Comparison of ENCODE assay signal across 20 mouse cellular contexts in the genomic region with DNA sequence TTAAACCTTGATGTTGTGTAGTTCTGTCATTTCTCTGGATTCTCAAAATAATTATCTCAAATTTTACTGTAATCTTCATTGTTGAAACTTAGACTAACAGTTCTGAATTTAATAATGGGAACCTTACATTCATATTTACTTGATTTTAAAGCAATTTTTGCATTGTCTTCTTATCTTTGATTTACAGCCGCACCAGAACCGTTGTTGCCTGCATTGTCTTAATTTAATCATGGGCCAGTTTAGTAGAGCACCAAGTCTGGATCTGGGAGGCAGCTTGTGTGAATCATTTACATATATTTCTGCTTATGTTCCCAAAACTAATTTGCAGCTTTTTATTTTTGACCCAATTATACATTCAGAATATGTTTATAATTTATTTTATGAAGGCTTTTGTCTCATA. TPM values are rescaled to one million over a fixed set of nuclear protein-coding genes. Genes with fewer than 3 reads are reported as not detected.
DNase-seq lines count a peak whose midpoint lies in the region; ATAC-seq and TF ChIP-seq lines count a peak whose summit lies in the region.
"Had no signal": no experiment of that assay in that cellular context is flagged by ENCODE, and none has a peak within 500 bp of the region (broad histone marks: within the 10 kb centered on the region; RNA-seq: fewer than 3 reads in every experiment).

No protein-coding gene starts in this region.

- H3K4me1 ChIP-seq in forebrain, embryonic 14.5 days (ENCODE audit: control insufficient read depth, insufficient read depth, low read length), result peaks cover 12% of the 10 kb centered on the region
- no peaks in the 10 kb centered on the region for H3K4me1 ChIP-seq in forebrain, embryonic 11.5 days (replicated peaks; ENCODE audit: control insufficient read depth, insufficient read depth, low read length)
- H3K4me1 ChIP-seq in hindbrain, embryonic 12.5 days, result peaks cover 21% of the 10 kb centered on the region
- H3K4me1 ChIP-seq in hindbrain, embryonic 11.5 days (replicated peaks; ENCODE audit: control insufficient read depth, insufficient read depth, low read length), result 0 out of 2 replicates have a peak, but pooled peaks cover 3% of the 10 kb centered on the region
- peaks cover 21 to 33% of the 10 kb centered on the region in 2 experiments for H3K4me1 ChIP-seq in liver, embryonic 14.5 days (replicated peaks; ENCODE audit: control insufficient read depth in 2 of 2, insufficient read depth in 2 of 2, low read length in 1 of 2)
- H3K4me1 ChIP-seq in liver, embryonic 11.5 days (replicated peaks; ENCODE audit: control insufficient read depth, insufficient read depth, low read length), result peaks cover 36% of the 10 kb centered on the region

- no peak for DNase-seq in forebrain, embryonic 14.5 days (ENCODE audit: low spot score)
- DNase-seq in forebrain, embryonic 11.5 days (ENCODE audit: low spot score), result no peak
- DNase-seq in hindbrain, embryonic 11.5 days (ENCODE audit: low spot score), result no peak
- no peak for DNase-seq in liver, embryonic 14.5 days (ENCODE audit: low read depth in 3 of 3, low spot score in 3 of 3)
- no peak for DNase-seq in liver, embryonic 11.5 days (ENCODE audit: low spot score)
- no peak for DNase-seq in left cerebral cortex, postnatal 10 days (ENCODE audit: extremely low spot score in 1 of 2, low spot score in 2 of 2)
- DNase-seq: B cell, adult 2 months had no signal

- 65% methylated on average over 2 of the region's 2 CpGs for WGBS in forebrain, embryonic 14.5 days
- 90% methylated on average over 2 of the region's 2 CpGs for WGBS in forebrain, embryonic 11.5 days
- WGBS in hindbrain, embryonic 12.5 days, result 71% methylated on average over 2 of the region's 2 CpGs
- 83% methylated on average over 2 of the region's 2 CpGs for WGBS in hindbrain, embryonic 11.5 days
- WGBS in liver, embryonic 14.5 days (ENCODE audit: insufficient replicate concordance), result 22% methylated on average over 2 of the region's 2 CpGs
- 44% methylated on average over 2 of the region's 2 CpGs for WGBS in liver, embryonic 11.5 days

- TF ChIP-seq CTCF in liver, embryonic 14.5 days (IDR thresholded peaks at IDR 0.05; ENCODE audit: low read depth), result no peak

- H3K9ac ChIP-seq in forebrain, embryonic 14.5 days (ENCODE audit: low read length), result no peak overlapping the region
- H3K9ac ChIP-seq in forebrain, embryonic 11.5 days (ENCODE audit: low read length), result no peak overlapping the region
- no peak overlapping the region for H3K9ac ChIP-seq in hindbrain, embryonic 12.5 days
- H3K9ac ChIP-seq in hindbrain, embryonic 11.5 days (ENCODE audit: low read depth, low read length), result no peak overlapping the region
- H3K9ac ChIP-seq in liver, embryonic 14.5 days (replicated peaks), result no peak overlapping the region
- no peak overlapping the region for H3K9ac ChIP-seq in liver, embryonic 11.5 days (ENCODE audit: low read depth, low read length)
- H3K9ac ChIP-seq: embryonic facial prominence, embryonic 15.5 days; heart, embryonic 12.5 days had no signal

- H3K36me3 ChIP-seq in forebrain, embryonic 14.5 days (ENCODE audit: control insufficient read depth, insufficient read depth, low read length), result 0 out of 2 replicates have a peak, but pooled peaks cover 5% of the 10 kb centered on the region
- no peaks in the 10 kb centered on the region for H3K36me3 ChIP-seq in forebrain, embryonic 11.5 days (ENCODE audit: control insufficient read depth, insufficient read depth, low read length)
- no peaks in the 10 kb centered on the region for H3K36me3 ChIP-seq in hindbrain, embryonic 12.5 days
- no peaks in the 10 kb centered on the region for H3K36me3 ChIP-seq in hindbrain, embryonic 11.5 days (ENCODE audit: control insufficient read depth, insufficient read depth, low read length)
- no peaks in the 10 kb centered on the region for H3K36me3 ChIP-seq in liver, embryonic 14.5 days (replicated peaks; ENCODE audit: control insufficient read depth, insufficient read depth, low read depth)
- H3K36me3 ChIP-seq in liver, embryonic 11.5 days (ENCODE audit: control insufficient read depth, insufficient read depth, low read length), result no peaks in the 10 kb centered on the region
- H3K36me3 ChIP-seq: embryonic facial prominence, embryonic 15.5 days; heart, embryonic 12.5 days had no signal

- no peaks in the 10 kb centered on the region for H3K9me3 ChIP-seq in forebrain, embryonic 14.5 days (replicated peaks; ENCODE audit: control insufficient read depth, low read length)
- no peaks in the 10 kb centered on the region for H3K9me3 ChIP-seq in forebrain, embryonic 11.5 days (ENCODE audit: control insufficient read depth, low read length)
- H3K9me3 ChIP-seq in hindbrain, embryonic 12.5 days (replicated peaks), result no peaks in the 10 kb centered on the region
- H3K9me3 ChIP-seq in hindbrain, embryonic 11.5 days (ENCODE audit: control insufficient read depth, low read length), result no peaks in the 10 kb centered on the region
- H3K9me3 ChIP-seq in liver, embryonic 14.5 days (ENCODE audit: control insufficient read depth, low read length), result no peaks in the 10 kb centered on the region
- no peaks in the 10 kb centered on the region for H3K9me3 ChIP-seq in liver, embryonic 11.5 days (ENCODE audit: control insufficient read depth, low read length)
- H3K9me3 ChIP-seq: embryonic facial prominence, embryonic 15.5 days; G1E; heart, embryonic 12.5 days; hindbrain, embryonic 10.5 days had no signal

- H3K4me3 ChIP-seq in forebrain, embryonic 14.5 days (ENCODE audit: low read depth, low read length), result no peak overlapping the region
- no peak overlapping the region for H3K4me3 ChIP-seq in forebrain, embryonic 11.5 days (ENCODE audit: low read depth, low read length)
- H3K4me3 ChIP-seq in hindbrain, embryonic 12.5 days, result no peak overlapping the region
- H3K4me3 ChIP-seq in hindbrain, embryonic 11.5 days (ENCODE audit: low read depth, low read length), result no peak overlapping the region
- no peak overlapping the region for H3K4me3 ChIP-seq in liver, embryonic 14.5 days (ENCODE audit: insufficient read depth in 1 of 2, low read depth in 2 of 2, low read length in 2 of 2)
- no peak overlapping the region for H3K4me3 ChIP-seq in liver, embryonic 11.5 days (ENCODE audit: low read depth, low read length)
- H3K4me3 ChIP-seq: embryonic facial prominence, embryonic 15.5 days; erythroblast, embryonic 14.5 days; gastrocnemius, adult 2 months; heart, embryonic 12.5 days; hindbrain, embryonic 10.5 days had no signal

- TF ChIP-seq EP300 in liver, embryonic 14.5 days (IDR thresholded peaks at IDR 0.05; ENCODE audit: low read depth), result 0 out of 2 replicates have a peak, but pooled peaks have one; percentile 18

- peak overlapping the region; percentile 58; the same call in 1 of the 2 replicates for H3K27ac ChIP-seq in forebrain, embryonic 14.5 days (ENCODE audit: low read depth, low read length)
- H3K27ac ChIP-seq in forebrain, embryonic 11.5 days (ENCODE audit: low read depth, low read length), result no peak overlapping the region
- H3K27ac ChIP-seq in hindbrain, embryonic 12.5 days, result 0 out of 2 replicates have a peak overlapping the region, but pooled peaks have one; percentile 5
- H3K27ac ChIP-seq in hindbrain, embryonic 11.5 days (ENCODE audit: low read depth, low read length), result no peak overlapping the region
- H3K27ac ChIP-seq in liver, embryonic 14.5 days, result no peak overlapping the region
- no peak overlapping the region for H3K27ac ChIP-seq in liver, embryonic 11.5 days (ENCODE audit: low read depth, low read length)

- ATAC-seq in forebrain, embryonic 14.5 days, result no peak; the same call in 1 of the 2 replicates
- ATAC-seq in forebrain, embryonic 11.5 days (replicated peaks; ENCODE audit: low FRiP score), result no peak
- ATAC-seq in hindbrain, embryonic 12.5 days (ENCODE audit: low FRiP score), result no peak
- ATAC-seq in hindbrain, embryonic 11.5 days (ENCODE audit: low FRiP score), result no peak
- no peak for ATAC-seq in liver, embryonic 14.5 days (ENCODE audit: insufficient read depth)
- ATAC-seq in liver, embryonic 11.5 days (replicated peaks; ENCODE audit: low FRiP score), result no peak
- ATAC-seq: activated CD4-positive, CD25-positive, alpha-beta regulatory T cell, adult 4 months; CD4-positive, CD25-positive, alpha-beta regulatory T cell, adult 4 months; inflammation-experienced regulatory T-cells, adult 6 months; intestine, postnatal 0 days; Patski had no signal

- H3K27me3 ChIP-seq in forebrain, embryonic 14.5 days (replicated peaks; ENCODE audit: control insufficient read depth, insufficient read depth, low read length), result no peaks in the 10 kb centered on the region
- no peaks in the 10 kb centered on the region for H3K27me3 ChIP-seq in forebrain, embryonic 11.5 days (ENCODE audit: control insufficient read depth, insufficient read depth, low read length)
- no peaks in the 10 kb centered on the region for H3K27me3 ChIP-seq in hindbrain, embryonic 12.5 days
- no peaks in the 10 kb centered on the region for H3K27me3 ChIP-seq in hindbrain, embryonic 11.5 days (ENCODE audit: control insufficient read depth, insufficient read depth, low read length)
- H3K27me3 ChIP-seq in liver, embryonic 14.5 days (ENCODE audit: control insufficient read depth, insufficient read depth, low read length), result no peaks in the 10 kb centered on the region
- no peaks in the 10 kb centered on the region for H3K27me3 ChIP-seq in liver, embryonic 11.5 days (replicated peaks; ENCODE audit: control insufficient read depth, insufficient read depth, low read length)
- H3K27me3 ChIP-seq: embryonic facial prominence, embryonic 15.5 days; heart, embryonic 12.5 days; Patski had no signal

- intact Hi-C loops in left cerebral cortex, postnatal 10 days (cut with DNase I), result no loop called here

- H3K4me2 ChIP-seq in forebrain, embryonic 14.5 days (ENCODE audit: low read length), result no peak overlapping the region
- H3K4me2 ChIP-seq in forebrain, embryonic 11.5 days (ENCODE audit: low read depth, low read length, severe bottlenecking), result no peak overlapping the region
- no peak overlapping the region for H3K4me2 ChIP-seq in hindbrain, embryonic 12.5 days (replicated peaks)
- H3K4me2 ChIP-seq in hindbrain, embryonic 11.5 days (replicated peaks; ENCODE audit: low read depth, low read length), result no peak overlapping the region
- H3K4me2 ChIP-seq in liver, embryonic 14.5 days (ENCODE audit: low read depth), result no peak overlapping the region
- no peak overlapping the region for H3K4me2 ChIP-seq in liver, embryonic 11.5 days

RNA-seq across cellular contexts. Expression of gene Cbfa2t2, which starts 23.0 kb away (rescaled TPM):
- 51.9 and 59.4 TPM in 2 replicates for polyA plus RNA-seq in forebrain, embryonic 14.5 days (2014; fragmentation: Nextera tagmentation; extraction: Ambion mirVana)
- 69.4 and 71.6 TPM in 2 replicates for polyA plus RNA-seq in forebrain, embryonic 11.5 days (2014; fragmentation: Nextera tagmentation; extraction: Ambion mirVana)
- polyA plus RNA-seq in hindbrain, embryonic 12.5 days (2016; fragmentation: Nextera tagmentation; extraction: Ambion mirVana), result 68.0 and 77.3 TPM in 2 replicates
- 68.2 and 71.5 TPM in 2 replicates for polyA plus RNA-seq in hindbrain, embryonic 11.5 days (2014; fragmentation: Nextera tagmentation; extraction: Ambion mirVana)
- 3.2 and 4.1 TPM in 2 replicates for polyA plus RNA-seq in liver, embryonic 14.5 days (2012; rRNA removed)
- 5.3 and 5.8 TPM in 2 replicates for polyA plus RNA-seq in liver, embryonic 14.5 days (2014; fragmentation: Nextera tagmentation; extraction: Ambion mirVana)
- 23.5 and 23.6 TPM in 2 replicates for polyA plus RNA-seq in liver, embryonic 11.5 days (2014; fragmentation: Nextera tagmentation; extraction: Ambion mirVana)
- 10 to 100 TPM; 41.7 to 52.1 TPM for total RNA-seq in left cerebral cortex, postnatal 10 days (2021)

RNA-seq across cellular contexts. Expression of gene Snta1, which starts 51.4 kb away (rescaled TPM):
- 2.6 and 4.6 TPM in 2 replicates for polyA plus RNA-seq in forebrain, embryonic 14.5 days (2014; fragmentation: Nextera tagmentation; extraction: Ambion mirVana)
- polyA plus RNA-seq in forebrain, embryonic 11.5 days (2014; fragmentation: Nextera tagmentation; extraction: Ambion mirVana), result 3.1 and 3.4 TPM in 2 replicates
- 8.9 and 9.7 TPM in 2 replicates for polyA plus RNA-seq in hindbrain, embryonic 12.5 days (2016; fragmentation: Nextera tagmentation; extraction: Ambion mirVana)
- 2.1 TPM in 2 replicates for polyA plus RNA-seq in hindbrain, embryonic 11.5 days (2014; fragmentation: Nextera tagmentation; extraction: Ambion mirVana)
- 1.5 and 1.6 TPM in 2 replicates for polyA plus RNA-seq in liver, embryonic 14.5 days (2012; rRNA removed)
- 0.64 and 0.70 TPM in 2 replicates for polyA plus RNA-seq in liver, embryonic 14.5 days (2014; fragmentation: Nextera tagmentation; extraction: Ambion mirVana)
- polyA plus RNA-seq in liver, embryonic 11.5 days (2014; fragmentation: Nextera tagmentation; extraction: Ambion mirVana), result 1.5 and 2.4 TPM in 2 replicates
- 10 to 100 TPM; 25.9 to 29.9 TPM for total RNA-seq in left cerebral cortex, postnatal 10 days (2021)
- total RNA-seq: G1E; granulocyte monocyte progenitor cell, adult 5-6 weeks had no signal
- polyA plus RNA-seq: activated CD4-positive, CD25-positive, alpha-beta regulatory T cell, adult 4 months; CD4-positive, CD25-positive, alpha-beta regulatory T cell, adult 4 months; G1E; inflammation-experienced regulatory T-cells, adult 6 months had no signal

Comparison
In these comparisons a context has a peak if more than half of its experiments do, and no peak if none do; other contexts are left out.
1. H3K27ac ChIP-seq: peak in forebrain, embryonic 14.5 days (single experiment) and hindbrain, embryonic 12.5 days (single experiment); none in forebrain, embryonic 11.5 days (single experiment), hindbrain, embryonic 11.5 days (single experiment), liver, embryonic 14.5 days (single experiment) and liver, embryonic 11.5 days (single experiment).